Mouse (Mus musculus) hindbrain, postnatal 0 days (tissue): Measurements from ENCODE around the gene Prickle3. TPM values are rescaled to one million over a fixed set of nuclear protein-coding genes. Genes with fewer than 3 reads are reported as not detected.
A peak's percentile ranks its signal among the peaks of the same experiment; 100 is the strongest.

Source experiments
- ATAC-seq: fragments of 200-750 bp; cut with Nextera tagmentation; 2 replicates; pipeline ENCODE4 v1.8.0; 2017; ENCODE audit warnings: mild to moderate bottlenecking, moderate TSS enrichment, moderate library complexity
- DNase-seq: peaks from one replicate; pipeline ENCODE4 v3.0.0-alpha.2; 2015; ENCODE audit warnings: low spot score
- H3K27ac ChIP-seq: fragments of 300-500 bp; sonication (generic); 2 replicates; pipeline ENCODE4 v1.5.1; 2014; ENCODE audit warnings: mild to moderate bottlenecking
- H3K27me3 ChIP-seq: fragments of 300-500 bp; sonication (generic); 2 replicates; pipeline ENCODE4 v1.6.1; 2014; ENCODE audit warnings: low read length, mixed read lengths; ENCODE audit not compliant: insufficient read depth
- H3K36me3 ChIP-seq: fragments of 300-500 bp; sonication (generic); 2 replicates; pipeline ENCODE4 v1.6.1; 2014; ENCODE audit warnings: low read length, mixed read lengths; ENCODE audit not compliant: insufficient read depth
- H3K4me1 ChIP-seq: fragments of 300-500 bp; sonication (generic); 2 replicates; pipeline ENCODE4 v1.6.1; 2014; ENCODE audit warnings: antibody characterized with exemption, low read length, mixed read lengths; ENCODE audit not compliant: insufficient read depth
- H3K4me2 ChIP-seq: fragments of 300-500 bp; sonication (generic); 2 replicates; pipeline ENCODE4 v1.6.1; 2014; ENCODE audit warnings: low read depth, mild to moderate bottlenecking, low read length, moderate library complexity, mixed read lengths
- H3K4me3 ChIP-seq: fragments of 300-500 bp; sonication (generic); 2 replicates; pipeline ENCODE4 v1.5.1; 2014; ENCODE audit warnings: low read length
- H3K9ac ChIP-seq: fragments of 300-500 bp; sonication (generic); replicated peaks from 2 replicates; pipeline ENCODE4 v1.6.1; 2014; ENCODE audit warnings: mild to moderate bottlenecking, low read length, moderate library complexity, mixed read lengths
- H3K9me3 ChIP-seq: fragments of 300-500 bp; sonication (generic); 2 replicates; pipeline ENCODE4 v1.6.1; 2016; ENCODE audit warnings: low read length, mixed read lengths
- CTCF ChIP-seq: IDR thresholded peaks from 2 replicates; pipeline ENCODE4 v1.5.1; 2016; ENCODE audit warnings: antibody characterized with exemption, control low read depth, low read depth
- WGBS: fragments of 180-500 bp; shearing (Covaris S2); extraction: QIAGEN DNeasy Blood & Tissue Kit; methylation state at CpG from one replicate; pipeline ENCODE4 v1.1.7; 2014; 5-methylcytosine and 5-hydroxymethylcytosine counted together
- polyA plus RNA-seq: library from polyadenylated mRNA; unstranded; fragments of >200 nt; fragmentation: Nextera tagmentation; extraction: Ambion mirVana; gene quantifications from 2 replicates; pipeline ENCODE4 v1.2.1, GENCODE M21; 2015
- total RNA-seq: library from RNA; depleted of rRNA; stranded (reverse); fragments of >200 nt; gene quantifications from 2 replicates; pipeline ENCODE4 v1.2.3, GENCODE M21; 2014

The Prickle3 gene
- total and polyA plus RNA-seq, 2 experiments from 2014 or later: 1.1 to 1.6 TPM

DNA sequence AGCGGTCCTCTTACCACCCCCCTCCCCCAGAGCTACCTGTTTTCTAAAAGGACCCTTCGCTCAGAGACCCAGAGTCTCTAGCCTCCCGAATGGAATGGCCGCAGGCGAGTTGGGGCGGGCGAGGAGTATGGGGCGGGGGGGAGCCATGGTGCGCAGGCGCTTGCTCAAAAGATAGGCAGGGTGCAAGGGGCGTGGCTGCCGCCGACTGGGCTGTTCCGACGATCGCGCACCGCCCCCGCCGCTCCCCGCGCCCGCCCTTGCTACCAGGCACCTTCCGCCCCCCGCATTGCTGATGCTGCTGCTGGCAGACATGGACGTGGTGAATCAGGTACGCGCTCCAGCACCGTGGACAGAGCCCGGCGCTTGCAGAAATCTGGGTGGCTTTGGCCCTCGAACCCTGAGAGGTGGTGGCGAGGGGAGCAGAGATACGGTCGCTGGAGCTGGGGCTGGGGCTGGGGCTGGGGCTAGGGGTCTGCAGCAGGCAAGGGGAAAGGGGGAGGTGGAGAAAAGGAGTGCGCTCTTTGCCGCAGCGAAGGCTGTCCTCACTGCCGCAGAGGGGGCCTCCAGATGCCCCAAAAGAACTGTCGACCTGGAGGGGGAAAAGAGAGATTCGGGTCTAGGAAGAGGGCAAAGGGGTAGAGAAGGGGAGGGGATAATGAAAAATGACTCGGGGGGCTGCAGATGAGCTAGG is 18.5 kb upstream of the Prickle3 start, which contains the start of gene Syp:
Gene Syp (plus strand): TSS at position 71 of the 691 bp plus-strand sequence.
- peak within 1 kb of the TSS; percentile 84 for H3K27ac ChIP-seq
- H3K4me2 ChIP-seq: peak within 1 kb of the TSS; percentile 57
- H3K4me3 ChIP-seq: peak within 1 kb of the TSS; percentile 46
- no peaks in the 10 kb centered on the region for H3K36me3 ChIP-seq
- no peak for TF ChIP-seq CTCF
- DNase-seq: peak; percentile 86
- H3K27me3 ChIP-seq: no peaks in the 10 kb centered on the region
- no peaks in the 10 kb centered on the region for H3K4me1 ChIP-seq
- peak within 1 kb of the TSS; percentile 68 for H3K9ac ChIP-seq
- no peaks in the 10 kb centered on the region for H3K9me3 ChIP-seq
- peak; percentile 89 for ATAC-seq
- WGBS: 32% methylated on average over 32 of the region's 42 CpGs

GRCm38 (mm10) chrX:7639536-7640325 is 17.3 kb upstream of the Prickle3 start:
- Histone ChIP-seq H3K4me3 (peak overlapping the region; percentile 46), H3K4me2 (peak overlapping the region; percentile 57), H3K27me3 (no peaks in the 10 kb centered on the region), H3K9me3 (no peaks in the 10 kb centered on the region), H3K4me1 (no peaks in the 10 kb centered on the region), H3K9ac (peak overlapping the region; percentile 68), H3K36me3 (no peaks in the 10 kb centered on the region), H3K27ac (peak overlapping the region; percentile 84)
- 32% methylated on average over 13 of the region's 13 CpGs for WGBS
- DNase-seq (peak; percentile 39), ATAC-seq (peak; percentile 52)
- no peak for TF ChIP-seq CTCF

GRCm38 (mm10) chrX:7640785-7641184 is 16.3 kb upstream of the Prickle3 start:
- H3K27ac ChIP-seq: no peak overlapping the region
- H3K27me3 ChIP-seq: no peaks in the 10 kb centered on the region
- peak overlapping the region; percentile 10; the same call in 1 of the 2 replicates for H3K4me3 ChIP-seq
- peak; percentile 12 for DNase-seq
- ATAC-seq: no peak
- H3K4me1 ChIP-seq: no peaks in the 10 kb centered on the region
- H3K36me3 ChIP-seq: no peaks in the 10 kb centered on the region
- no peaks in the 10 kb centered on the region for H3K9me3 ChIP-seq
- peak overlapping the region; percentile 57 for H3K4me2 ChIP-seq
- TF ChIP-seq CTCF: no peak
- WGBS: 46% methylated on average over 12 of the region's 12 CpGs
- no peak overlapping the region for H3K9ac ChIP-seq

DNA sequence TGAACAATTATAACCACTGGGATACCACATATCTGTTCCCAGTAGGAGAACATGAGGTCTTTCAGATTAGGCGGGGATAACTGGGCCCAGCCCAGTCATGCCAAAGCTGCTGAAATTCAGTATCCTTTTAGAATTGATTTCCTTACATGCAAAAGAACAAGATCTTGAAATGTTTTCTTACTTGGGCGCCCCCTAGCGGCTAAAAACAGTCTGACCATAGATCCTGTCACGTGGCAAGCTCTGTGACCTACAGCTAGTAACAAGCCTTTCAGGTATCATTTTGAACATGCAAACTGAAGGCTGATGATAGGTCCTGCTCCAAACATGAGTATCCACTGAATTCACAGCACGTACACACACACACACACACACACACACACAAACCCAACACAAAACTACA is 11.7 kb upstream of the Prickle3 start:
- WGBS: 16% methylated on average over 5 of the region's 5 CpGs
- no peak for ATAC-seq

GRCm38 (mm10) chrX:7648671-7649304 is 8.3 kb upstream of the Prickle3 start:
- H3K4me1 ChIP-seq: no peaks in the 10 kb centered on the region
- H3K4me3 ChIP-seq: peak overlapping the region; percentile 25
- 30% methylated on average over 25 of the region's 25 CpGs for WGBS
- H3K9ac ChIP-seq: peak overlapping the region; percentile 50; the same call in 1 of the 2 replicates
- H3K9me3 ChIP-seq: no peaks in the 10 kb centered on the region
- H3K27me3 ChIP-seq: no peaks in the 10 kb centered on the region
- H3K36me3 ChIP-seq: no peaks in the 10 kb centered on the region
- H3K4me2 ChIP-seq: peak overlapping the region; percentile 53
- DNase-seq: peak; percentile 84
- TF ChIP-seq CTCF: peak; percentile 35
- peak; percentile 95 for ATAC-seq
- H3K27ac ChIP-seq: peak overlapping the region; percentile 65

More for the DNA sequence above, 11.7 kb upstream of the Prickle3 start:
- Histone ChIP-seq H3K27ac (no peak overlapping the region), H3K4me2 (no peak overlapping the region), H3K4me1 (no peaks in the 10 kb centered on the region), H3K4me3 (no peak overlapping the region), H3K9me3 (no peaks in the 10 kb centered on the region), H3K27me3 (no peaks in the 10 kb centered on the region), H3K36me3 (no peaks in the 10 kb centered on the region), H3K9ac (no peak overlapping the region)
- TF ChIP-seq CTCF: peak; percentile 67
- DNase-seq: peak; percentile 84

DNA sequence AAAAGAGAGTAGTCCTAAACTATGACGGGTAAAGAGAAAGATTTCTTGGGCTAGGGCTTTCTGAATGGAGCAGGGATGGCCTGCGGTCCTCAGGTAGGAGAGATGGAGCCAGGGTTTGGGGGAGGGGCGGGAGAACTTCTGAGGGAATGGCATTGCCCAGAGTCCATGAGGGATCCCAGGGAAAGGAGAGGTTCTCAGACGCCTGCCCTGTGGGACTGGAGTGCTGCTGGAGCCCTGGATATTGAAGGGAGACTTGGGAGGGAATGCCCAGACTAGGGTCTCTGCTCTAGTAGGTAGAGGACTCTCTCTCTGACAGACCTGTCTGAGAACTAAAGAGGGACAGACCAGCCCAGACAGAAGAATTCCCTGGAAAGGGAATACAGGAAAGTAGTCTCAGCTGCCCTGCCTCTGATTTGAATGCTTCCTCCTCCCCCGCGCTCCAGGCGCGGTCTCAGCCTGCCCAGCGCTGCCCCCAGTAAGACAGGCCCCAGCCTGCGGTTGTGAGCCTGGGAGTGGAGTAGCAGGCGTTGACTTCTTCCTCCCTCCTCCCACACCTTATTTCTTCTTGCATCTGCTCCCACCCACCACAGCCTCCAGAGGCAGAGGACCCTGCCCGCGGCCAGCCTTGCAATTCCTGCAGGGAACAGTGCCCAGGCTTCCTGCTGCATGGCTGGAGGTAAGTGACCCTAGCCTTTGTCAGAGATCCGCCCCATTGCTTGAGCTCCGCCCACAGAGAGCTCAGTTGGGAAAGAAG is 1.1 kb downstream of the Prickle3 start:
- Histone ChIP-seq H3K4me1 (no peaks in the 10 kb centered on the region), H3K36me3 (no peaks in the 10 kb centered on the region), H3K27ac (no peak overlapping the region), H3K4me3 (no peak overlapping the region), H3K9ac (no peak overlapping the region), H3K4me2 (peak overlapping the region; percentile 47; the same call in 1 of the 2 replicates), H3K9me3 (no peaks in the 10 kb centered on the region), H3K27me3 (no peaks in the 10 kb centered on the region)
- 33% methylated on average over 15 of the region's 15 CpGs for WGBS
- no peak for ATAC-seq
- DNase-seq: no peak
- no peak for TF ChIP-seq CTCF
